Comparison of ENCODE assay signal across 12 mouse cellular contexts in the genomic region with DNA sequence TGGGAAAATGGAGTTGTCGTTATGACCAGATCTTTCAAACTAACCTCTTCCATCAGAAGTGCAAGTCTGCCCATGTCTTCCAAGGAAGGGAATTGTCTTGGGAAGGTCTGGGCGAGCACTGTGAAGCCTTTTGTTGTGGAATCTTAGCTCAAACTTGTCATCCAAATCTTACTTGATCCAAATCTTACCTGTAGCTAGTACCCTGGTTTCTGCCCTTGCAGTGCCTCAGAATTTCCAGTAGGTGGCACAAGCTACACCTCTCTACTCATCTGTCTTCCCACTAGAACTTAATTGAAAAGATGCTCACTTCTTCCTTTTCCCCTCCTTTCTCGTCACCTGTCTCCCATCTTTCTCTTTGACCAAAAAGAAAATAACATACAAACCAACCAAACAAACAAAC. TPM values are rescaled to one million over a fixed set of nuclear protein-coding genes. Genes with fewer than 3 reads are reported as not detected.
A peak's percentile ranks its signal among the peaks of the same experiment; 100 is the strongest.
DNase-seq lines count a peak whose midpoint lies in the region; ATAC-seq and TF ChIP-seq lines count a peak whose summit lies in the region.
"Had no signal": no experiment of that assay in that cellular context is flagged by ENCODE, and none has a peak within 500 bp of the region (broad histone marks: within the 10 kb centered on the region; RNA-seq: fewer than 3 reads in every experiment).

No protein-coding gene starts in this region.

- peak; percentile 66 for TF ChIP-seq CTCF in heart, adult 2 months (IDR thresholded peaks at IDR 0.05)

- no peak overlapping the region for H3K9ac ChIP-seq in heart, adult 2 months (ENCODE audit: low read depth, low read length)
- no peak overlapping the region for H3K9ac ChIP-seq in midbrain, embryonic 11.5 days (ENCODE audit: low read length)
- H3K9ac ChIP-seq in midbrain, embryonic 15.5 days, result no peak overlapping the region
- H3K9ac ChIP-seq: embryonic facial prominence, embryonic 13.5 days; lung, embryonic 15.5 days had no signal

- no peak for TF ChIP-seq EP300 in heart, adult 2 months (IDR thresholded peaks at IDR 0.05; ENCODE audit: insufficient read depth, low read depth, low read length)

- no peak overlapping the region for H3K4me2 ChIP-seq in midbrain, embryonic 11.5 days
- H3K4me2 ChIP-seq in midbrain, embryonic 15.5 days, result no peak overlapping the region
- H3K4me2 ChIP-seq: embryonic facial prominence, embryonic 13.5 days; lung, embryonic 15.5 days had no signal

- no peaks in the 10 kb centered on the region for H3K9me3 ChIP-seq in midbrain, embryonic 11.5 days (ENCODE audit: control insufficient read depth, low read length)
- no peaks in the 10 kb centered on the region for H3K9me3 ChIP-seq in midbrain, embryonic 15.5 days
- no peaks in the 10 kb centered on the region for H3K9me3 ChIP-seq in forebrain, embryonic 10.5 days
- H3K9me3 ChIP-seq: embryonic facial prominence, embryonic 13.5 days; lung, embryonic 15.5 days had no signal

- TF ChIP-seq POLR2A in heart, adult 2 months (IDR thresholded peaks at IDR 0.05; ENCODE audit: insufficient read depth, low read depth, low read length), result no peak

- WGBS in heart, adult 2 months, result 73% methylated on average over 3 of the region's 3 CpGs
- 62% methylated on average over 3 of the region's 3 CpGs for WGBS in midbrain, embryonic 11.5 days
- 73% methylated on average over 3 of the region's 3 CpGs for WGBS in midbrain, embryonic 15.5 days
- 66% methylated on average over 3 of the region's 3 CpGs for WGBS in forebrain, embryonic 10.5 days

- no peaks in the 10 kb centered on the region for H3K27me3 ChIP-seq in heart, adult 2 months (ENCODE audit: control insufficient read depth, insufficient read depth, low read length)
- H3K27me3 ChIP-seq in midbrain, embryonic 11.5 days (ENCODE audit: control insufficient read depth, insufficient read depth, low read length), result no peaks in the 10 kb centered on the region
- H3K27me3 ChIP-seq in midbrain, embryonic 15.5 days (replicated peaks), result no peaks in the 10 kb centered on the region
- no peaks in the 10 kb centered on the region for H3K27me3 ChIP-seq in forebrain, embryonic 10.5 days (ENCODE audit: poor library complexity, severe bottlenecking)
- H3K27me3 ChIP-seq: embryonic facial prominence, embryonic 13.5 days; lung, embryonic 15.5 days had no signal

- no peaks in the 10 kb centered on the region for H3K79me2 ChIP-seq in heart, adult 2 months (replicated peaks; ENCODE audit: control insufficient read depth, insufficient read depth, low read length)

- H3K36me3 ChIP-seq in heart, adult 2 months (ENCODE audit: control insufficient read depth, insufficient read depth, low read length), result no peaks in the 10 kb centered on the region
- no peaks in the 10 kb centered on the region for H3K36me3 ChIP-seq in midbrain, embryonic 11.5 days (ENCODE audit: control insufficient read depth, insufficient read depth, low read length)
- peaks cover 8% of the 10 kb centered on the region; the same call in 1 of the 2 replicates for H3K36me3 ChIP-seq in midbrain, embryonic 15.5 days (replicated peaks)
- 0 out of 2 replicates have a peak, but pooled peaks cover 4% of the 10 kb centered on the region for H3K36me3 ChIP-seq in forebrain, embryonic 10.5 days (replicated peaks)
- H3K36me3 ChIP-seq: embryonic facial prominence, embryonic 13.5 days; lung, embryonic 15.5 days had no signal

- intact Hi-C loops in heart, adult 2 months (cut with DNase I), result loop anchor here (5.0 kb wide), 1 partner anchor 397 kb away; no protein-coding TSS in a partner anchor

- ATAC-seq in midbrain, embryonic 11.5 days (ENCODE audit: low FRiP score), result no peak
- no peak for ATAC-seq in midbrain, embryonic 15.5 days (replicated peaks)

- no peaks in the 10 kb centered on the region for H3K4me1 ChIP-seq in heart, adult 2 months (ENCODE audit: control insufficient read depth, insufficient read depth, low read length)
- H3K4me1 ChIP-seq in midbrain, embryonic 11.5 days (ENCODE audit: control insufficient read depth, insufficient read depth, low read length), result no peaks in the 10 kb centered on the region
- H3K4me1 ChIP-seq in midbrain, embryonic 15.5 days, result no peaks in the 10 kb centered on the region
- H3K4me1 ChIP-seq in forebrain, embryonic 10.5 days, result peaks cover 14% of the 10 kb centered on the region
- H3K4me1 ChIP-seq: lung, embryonic 15.5 days had no signal

- no peak for DNase-seq in heart, adult 2 months
- no peak for DNase-seq in heart, postnatal 4 days
- DNase-seq in midbrain, embryonic 11.5 days (ENCODE audit: low spot score, missing footprints), result peak; percentile 82
- peak; percentile 59 for DNase-seq in ES-CJ7 (ENCODE audit: low read depth, low spot score)
- peak; percentile 54 for DNase-seq in induced T-regulatory cell, adult 2 months (ENCODE audit: low read depth)
- DNase-seq in adrenal gland, adult 2 months, result no peak
- DNase-seq in forebrain, embryonic 10.5 days (ENCODE audit: extremely low spot score, low spot score), result no peak
- DNase-seq: kidney, postnatal 10 days had no signal

- no peak overlapping the region for H3K27ac ChIP-seq in heart, adult 2 months
- no peak overlapping the region for H3K27ac ChIP-seq in midbrain, embryonic 11.5 days (ENCODE audit: low read depth, low read length)
- no peak overlapping the region for H3K27ac ChIP-seq in midbrain, embryonic 15.5 days
- no peak overlapping the region for H3K27ac ChIP-seq in forebrain, embryonic 10.5 days
- H3K27ac ChIP-seq: embryonic facial prominence, embryonic 13.5 days; lung, embryonic 15.5 days had no signal

- H3K4me3 ChIP-seq in heart, adult 2 months, result no peak overlapping the region
- no peak overlapping the region for H3K4me3 ChIP-seq in midbrain, embryonic 11.5 days (ENCODE audit: low read depth, low read length)
- no peak overlapping the region for H3K4me3 ChIP-seq in midbrain, embryonic 15.5 days
- H3K4me3 ChIP-seq in forebrain, embryonic 10.5 days, result no peak overlapping the region
- H3K4me3 ChIP-seq: embryonic facial prominence, embryonic 13.5 days; lung, embryonic 15.5 days had no signal

RNA-seq across cellular contexts. Expression of a gene that starts 47.6 kb away (rescaled TPM):
- 1 to 10 TPM; 3.3 to 3.8 TPM for total RNA-seq in heart, adult 2 months (2021)
- 2.6 and 4.2 TPM in 2 replicates for polyA plus RNA-seq in heart, adult 2 months (2012; rRNA removed)
- 1 to 10 TPM; 2.4 to 2.5 TPM for total RNA-seq in heart, postnatal 4 days (2021)
- 4.2 TPM in 2 replicates for polyA plus RNA-seq in midbrain, embryonic 11.5 days (2014; fragmentation: Nextera tagmentation; extraction: Ambion mirVana)
- 22.2 and 26.4 TPM in 2 replicates for polyA plus RNA-seq in midbrain, embryonic 15.5 days (2015; fragmentation: Nextera tagmentation; extraction: Ambion mirVana)
- total RNA-seq in adrenal gland, adult 2 months (2021), result 1 to 10 TPM; 4.6 to 7.1 TPM
- 2.9 TPM in 2 replicates for polyA plus RNA-seq in adrenal gland, adult 2 months (2012; rRNA removed)
- 1.9 and 2.1 TPM in 2 replicates for polyA plus RNA-seq in forebrain, embryonic 10.5 days (2016; fragmentation: Nextera tagmentation; extraction: Ambion mirVana)
- total RNA-seq: monocyte, adult 5-6 weeks had no signal

Comparison
In these comparisons a context has a peak if more than half of its experiments do, and no peak if none do; other contexts are left out.
1. DNase-seq: peak in midbrain, embryonic 11.5 days (single experiment), ES-CJ7 (single experiment) and induced T-regulatory cell, adult 2 months (single experiment); none in heart, adult 2 months (0 of 2), heart, postnatal 4 days (single experiment), adrenal gland, adult 2 months (single experiment) and forebrain, embryonic 10.5 days (single experiment).